Mouse (Mus musculus) embryonic facial prominence, embryonic 11.5 days (tissue): ENCODE measurements around the gene Snx15. TPM values are rescaled to one million over a fixed set of nuclear protein-coding genes. Genes with fewer than 3 reads are reported as not detected.
A peak's percentile ranks its signal among the peaks of the same experiment; 100 is the strongest.

Experiments used
- ATAC-seq: fragments of 200-750 bp; cut with Nextera tagmentation; replicated peaks from 2 replicates; pipeline ENCODE4 v1.8.0; 2017; ENCODE audit warnings: low read depth; ENCODE audit not compliant: insufficient number of reproducible peaks, low FRiP score, low TSS enrichment
- DNase-seq: peaks from one replicate; pipeline ENCODE4 v3.0.0-alpha.2; 2015; ENCODE audit warnings: low spot score
- H3K27ac ChIP-seq: fragments of 300-500 bp; sonication (generic); replicated peaks from 2 replicates; pipeline ENCODE4 v1.5.1; 2014; ENCODE audit warnings: mild to moderate bottlenecking, low read depth, low read length, control low read depth
- H3K27me3 ChIP-seq: fragments of 300-500 bp; sonication (generic); 2 replicates; pipeline ENCODE4 v1.6.1; 2014; ENCODE audit warnings: mild to moderate bottlenecking, low read length, moderate library complexity, mixed read lengths; ENCODE audit not compliant: control insufficient read depth, insufficient read depth
- H3K36me3 ChIP-seq: fragments of 300-500 bp; sonication (generic); replicated peaks from 2 replicates; pipeline ENCODE4 v1.6.1; 2014; ENCODE audit warnings: low read depth, mild to moderate bottlenecking, low read length, moderate library complexity, mixed read lengths; ENCODE audit not compliant: control insufficient read depth, insufficient read depth
- H3K4me1 ChIP-seq: fragments of 300-500 bp; sonication (generic); 2 replicates; pipeline ENCODE4 v1.6.1; 2014; ENCODE audit warnings: low read length, mixed read lengths; ENCODE audit not compliant: control insufficient read depth, insufficient read depth
- H3K4me2 ChIP-seq: fragments of 300-500 bp; sonication (generic); 2 replicates; pipeline ENCODE4 v1.6.1; 2014; ENCODE audit warnings: low read depth, mild to moderate bottlenecking, control low read depth, low read length, moderate library complexity
- H3K4me3 ChIP-seq: fragments of 300-500 bp; sonication (generic); 2 replicates; pipeline ENCODE4 v1.5.1; 2014; ENCODE audit warnings: low read depth, low read length, control low read depth
- H3K9ac ChIP-seq: fragments of 300-500 bp; sonication (generic); replicated peaks from 2 replicates; pipeline ENCODE4 v1.6.1; 2014; ENCODE audit warnings: mild to moderate bottlenecking, control low read depth, low read length
- H3K9me3 ChIP-seq: fragments of 300-500 bp; sonication (generic); replicated peaks from 2 replicates; pipeline ENCODE4 v1.6.1; 2016; ENCODE audit warnings: mild to moderate bottlenecking, low read length, inconsistent platforms, mixed read lengths; ENCODE audit not compliant: control insufficient read depth
- WGBS: fragments of 180-500 bp; shearing (Covaris S2); extraction: QIAGEN DNeasy Blood & Tissue Kit; methylation state at CpG from one replicate; pipeline ENCODE4 v1.1.7; 2014; 5-methylcytosine and 5-hydroxymethylcytosine counted together
- polyA plus RNA-seq: library from polyadenylated mRNA; unstranded; fragments of >200 nt; fragmentation: Nextera tagmentation; extraction: Ambion mirVana; gene quantifications from 2 replicates; pipeline ENCODE4 v1.2.1, GENCODE M21; 2014

Snx15 gene
- polyA plus RNA-seq, 1 experiment from 2014 or later, result 25.4 TPM

- Histone ChIP-seq H3K27ac (peak within 1 kb of the TSS; percentile 53; the same call in 1 of the 2 replicates), H3K4me3 (peak within 1 kb of the TSS; percentile 72), H3K27me3 (no peaks in the 10 kb centered on the region), H3K9ac (peak within 1 kb of the TSS; percentile 86), H3K4me1 (no peaks in the 10 kb centered on the region), H3K36me3 (no peaks in the 10 kb centered on the region; the same call in 1 of the 2 replicates), H3K4me2 (peak within 1 kb of the TSS; percentile 77), H3K9me3 (no peaks in the 10 kb centered on the region)
- ATAC-seq (peak; percentile 71), DNase-seq (peak; percentile 93)
- under 1% methylated on average over 33 of the region's 33 CpGs for WGBS
Observed at GRCm38 (mm10) chr19:6076564-6077393, 51.3 kb downstream of the Snx15 start, which contains the start of gene Vps51. Gene Vps51, minus strand, starts transcription at chr19:6077231.

GRCm38 (mm10) chr19:6073889-6074288, 54.2 kb downstream of the Snx15 start:
- 91% methylated on average over 5 of the region's 5 CpGs for WGBS
- Histone ChIP-seq H3K4me2 (no peak overlapping the region), H3K4me3 (no peak overlapping the region), H3K27me3 (no peaks in the 10 kb centered on the region), H3K4me1 (no peaks in the 10 kb centered on the region; the same call in 1 of the 2 replicates), H3K27ac (no peak overlapping the region), H3K9me3 (no peaks in the 10 kb centered on the region), H3K36me3 (no peaks in the 10 kb centered on the region; the same call in none of the 2 replicates), H3K9ac (no peak overlapping the region)
- no peak for ATAC-seq
- DNase-seq, result no peak

- Histone ChIP-seq H3K4me3 (no peak overlapping the region), H3K9ac (no peak overlapping the region), H3K4me1 (peaks cover 2% of the 10 kb centered on the region), H3K27me3 (no peaks in the 10 kb centered on the region), H3K27ac (no peak overlapping the region), H3K4me2 (no peak overlapping the region), H3K36me3 (no peaks in the 10 kb centered on the region; the same call in none of the 2 replicates), H3K9me3 (no peaks in the 10 kb centered on the region)
- 93% methylated on average over 19 of the region's 19 CpGs for WGBS
- no peak for ATAC-seq
- DNase-seq, result no peak
Observed at GRCm38 (mm10) chr19:6071261-6071660, 56.8 kb downstream of the Snx15 start.

- no peak for DNase-seq
- H3K4me3 ChIP-seq, result no peak overlapping the region
- no peak overlapping the region for H3K4me2 ChIP-seq
- no peak for ATAC-seq
- H3K27me3 ChIP-seq, result no peaks in the 10 kb centered on the region
- H3K9ac ChIP-seq, result no peak overlapping the region
- no peak overlapping the region for H3K27ac ChIP-seq
- H3K4me1 ChIP-seq, result peaks cover 2% of the 10 kb centered on the region
- 91% methylated on average over 31 of the region's 31 CpGs for WGBS
- no peaks in the 10 kb centered on the region for H3K9me3 ChIP-seq
- no peaks in the 10 kb centered on the region; the same call in none of the 2 replicates for H3K36me3 ChIP-seq
Observed at GRCm38 (mm10) chr19:6070571-6071250, 57.4 kb downstream of the Snx15 start.

- Histone ChIP-seq H3K4me2 (no peak overlapping the region), H3K27ac (no peak overlapping the region), H3K27me3 (no peaks in the 10 kb centered on the region), H3K4me1 (peaks cover 2% of the 10 kb centered on the region), H3K9ac (no peak overlapping the region), H3K9me3 (no peaks in the 10 kb centered on the region), H3K4me3 (no peak overlapping the region), H3K36me3 (no peaks in the 10 kb centered on the region; the same call in none of the 2 replicates)
- DNase-seq (no peak), ATAC-seq (no peak)
- 92% methylated on average over 10 of the region's 10 CpGs for WGBS
Observed at GRCm38 (mm10) chr19:6069851-6070250, 58.3 kb downstream of the Snx15 start.

Other genes starting within 250 kb of the Snx15 start
- gene Tigd3, start 234.2 kb downstream of the Snx15 start, polyA plus RNA-seq, result 4.0 and 4.3 TPM in 2 replicates
- gene Dpf2, start 215.3 kb downstream of the Snx15 start, polyA plus RNA-seq, result 202 and 213 TPM in 2 replicates
- gene Cdc42ep2, start 203.5 kb downstream of the Snx15 start, polyA plus RNA-seq, result 2.4 and 2.7 TPM in 2 replicates
- 91.0 and 97.6 TPM in 2 replicates for gene Pola2, start 164.1 kb downstream of the Snx15 start, polyA plus RNA-seq
- not detected in 2 replicates for gene Slc22a20, start 142.2 kb downstream of the Snx15 start, polyA plus RNA-seq
- 4.5 and 5.0 TPM in 2 replicates for gene Capn1, start 112.4 kb downstream of the Snx15 start, polyA plus RNA-seq
- gene Syvn1, start 81.7 kb downstream of the Snx15 start, polyA plus RNA-seq, result 18.8 and 20.2 TPM in 2 replicates
- 96.6 and 100 TPM in 2 replicates for gene Mrpl49, start 70.5 kb downstream of the Snx15 start, polyA plus RNA-seq
- 773 and 801 TPM in 2 replicates for gene Fau, start 70.5 kb downstream of the Snx15 start, polyA plus RNA-seq
- 40.8 and 44.2 TPM in 2 replicates for gene Znhit2, start 67.1 kb downstream of the Snx15 start, polyA plus RNA-seq
- 26.0 and 26.3 TPM in 2 replicates for gene Tm7sf2, start 59.9 kb downstream of the Snx15 start, polyA plus RNA-seq
- gene Vps51, start 51.1 kb downstream of the Snx15 start, polyA plus RNA-seq, result 41.1 and 44.4 TPM in 2 replicates
- gene Tmem262, start 48.3 kb downstream of the Snx15 start, polyA plus RNA-seq, result not detected in 2 replicates
- 1.7 TPM in 1 of 2 replicates, not detected in the other for gene Gm28374, start 46.0 kb downstream of the Snx15 start, polyA plus RNA-seq
- gene Zfpl1, start 43.3 kb downstream of the Snx15 start, polyA plus RNA-seq, result 60.7 and 69.9 TPM in 2 replicates
- gene Cdca5, start 43.3 kb downstream of the Snx15 start, polyA plus RNA-seq, result 59.2 and 65.2 TPM in 2 replicates
- gene AC131692.1, start 33.9 kb downstream of the Snx15 start, polyA plus RNA-seq, result not detected in 2 replicates
- gene Naaladl1, start 22.5 kb downstream of the Snx15 start, polyA plus RNA-seq, result 0.21 and 0.49 TPM in 2 replicates
- 60.7 and 68.3 TPM in 2 replicates for gene Sac3d1, start 9.7 kb downstream of the Snx15 start, polyA plus RNA-seq
- not detected in 2 replicates for gene Batf2, start 12.7 kb upstream of the Snx15 start, polyA plus RNA-seq
- 72.8 and 81.4 TPM in 2 replicates for gene Arl2, start 13.2 kb upstream of the Snx15 start, polyA plus RNA-seq
- gene Majin, start 56.1 kb upstream of the Snx15 start, polyA plus RNA-seq, result not detected in 2 replicates
- 1.9 and 2.4 TPM in 2 replicates for gene Gpha2, start 98.1 kb upstream of the Snx15 start, polyA plus RNA-seq
- 25.0 and 27.8 TPM in 2 replicates for gene Ppp2r5b, start 107.6 kb upstream of the Snx15 start, polyA plus RNA-seq
- 6.5 and 7.7 TPM in 2 replicates for gene Atg2a, start 113.4 kb upstream of the Snx15 start, polyA plus RNA-seq
- gene Ehd1, start 148.4 kb upstream of the Snx15 start, polyA plus RNA-seq, result 50.9 and 58.1 TPM in 2 replicates
- 0.43 and 0.61 TPM in 2 replicates for gene Cdc42bpg, start 178.2 kb upstream of the Snx15 start, polyA plus RNA-seq
- gene Men1, start 206.7 kb upstream of the Snx15 start, polyA plus RNA-seq, result 49.7 and 51.1 TPM in 2 replicates
- 5.6 and 6.4 TPM in 2 replicates for gene Map4k2, start 212.8 kb upstream of the Snx15 start, polyA plus RNA-seq
- 157 and 172 TPM in 2 replicates for gene Sf1, start 235.4 kb upstream of the Snx15 start, polyA plus RNA-seq